Mouse (Mus musculus) MEL (cell line): ENCODE data around the gene Mrpl57.
"Not testable (repeated sequence)": the region's sequence is repeated elsewhere in the genome, so short reads cannot be mapped to it uniquely, and the experiment has no call there.

ENCODE experiments used
- CHD1 ChIP-seq: IDR thresholded peaks from 2 replicates; pipeline ENCODE4 v1.6.1; 2012; ENCODE audit warnings: low read depth, mild to moderate bottlenecking, inconsistent platforms, low read length, improper control_type of control experiment
- CTCF ChIP-seq, 3 experiments: IDR thresholded peaks in 2 of 3; conservative IDR thresholded peaks in 1 of 3; 2 replicates each; pipeline ENCODE4 v1.5.1; 2011 to 2012; ENCODE audit warnings: low read length in 3 of 3, low read depth in 2 of 3, mild to moderate bottlenecking in 2 of 3, improper control_type of control experiment in 1 of 3, inconsistent platforms in 1 of 3, mixed read lengths in 1 of 3, moderate library complexity in 1 of 3; ENCODE audit not compliant: control insufficient read depth in 1 of 3, insufficient read depth in 1 of 3, poor library complexity in 1 of 3, severe bottlenecking in 1 of 3
- E2F4 ChIP-seq: IDR thresholded peaks from 2 replicates; pipeline ENCODE4 v1.6.1; 2011; ENCODE audit warnings: low read depth, low read length, improper control_type of control experiment, borderline replicate concordance
- ETS1 ChIP-seq: IDR thresholded peaks from 2 replicates; pipeline ENCODE4 v1.6.1; 2012; ENCODE audit warnings: low read depth, mild to moderate bottlenecking, inconsistent platforms, low read length, improper control_type of control experiment, moderate library complexity
- GATA1 ChIP-seq: IDR thresholded peaks from 2 replicates; pipeline ENCODE4 v1.6.1; 2011; ENCODE audit warnings: low read depth, low read length, improper control_type of control experiment
- JUND ChIP-seq: IDR thresholded peaks from 2 replicates; pipeline ENCODE4 v1.6.1; 2011; ENCODE audit warnings: low read depth, mild to moderate bottlenecking, improper control_type of control experiment, low read length
- MAFK ChIP-seq: IDR thresholded peaks from 2 replicates; pipeline ENCODE4 v1.6.1; 2011; ENCODE audit warnings: low read depth, mild to moderate bottlenecking, low read length, improper control_type of control experiment, borderline replicate concordance
- MYB ChIP-seq: IDR thresholded peaks from 2 replicates; pipeline ENCODE4 v1.6.1; 2011; ENCODE audit warnings: mild to moderate bottlenecking, low read depth, low read length, improper control_type of control experiment
- POLR2A ChIP-seq, 2 experiments: IDR thresholded peaks; 2 replicates each; pipeline ENCODE4 v1.6.1; 2011 to 2012; ENCODE audit warnings: low read length in 2 of 2, mild to moderate bottlenecking in 2 of 2, control low read depth in 1 of 2, improper control_type of control experiment in 1 of 2, low read depth in 1 of 2, moderate library complexity in 1 of 2; ENCODE audit not compliant: control insufficient read depth in 1 of 2, insufficient read depth in 1 of 2, poor library complexity in 1 of 2
- RAD21 ChIP-seq: IDR thresholded peaks from 2 replicates; pipeline ENCODE4 v1.6.1; 2011; ENCODE audit warnings: mild to moderate bottlenecking, low read depth, low read length, improper control_type of control experiment
- RCOR1 ChIP-seq: IDR thresholded peaks from 2 replicates; pipeline ENCODE4 v1.6.1; 2012; ENCODE audit warnings: low read depth, mild to moderate bottlenecking, inconsistent platforms, low read length, improper control_type of control experiment
- TAL1 ChIP-seq: IDR thresholded peaks from 2 replicates; pipeline ENCODE4 v1.6.1; 2012; ENCODE audit warnings: mild to moderate bottlenecking, inconsistent platforms, low read length, moderate library complexity, mixed read lengths
- USF1 ChIP-seq: IDR thresholded peaks from 2 replicates; pipeline ENCODE4 v1.6.1; 2014; ENCODE audit warnings: low read depth, mild to moderate bottlenecking, inconsistent platforms, low read length, improper control_type of control experiment, moderate library complexity
- ZNF384 ChIP-seq: IDR thresholded peaks from 2 replicates; pipeline ENCODE4 v1.6.1; 2012; ENCODE audit warnings: low read depth, mild to moderate bottlenecking, inconsistent platforms, low read length, improper control_type of control experiment

GRCm38 (mm10) chr14:57856037-57856436 lies 30.0 kb downstream of the Mrpl57 start:
- not testable (repeated sequence) for TF ChIP-seq E2F4; GATA1; JUND; POLR2A (IDR thresholded peaks at IDR 0.05; ENCODE audit: control insufficient read depth in 1 of 2, insufficient read depth in 1 of 2, low read depth in 1 of 2, low read length in 2 of 2, poor library complexity in 1 of 2); USF1; TAL1; ETS1; CHD1; RCOR1; MAFK; RAD21; ZNF384; MYB
- peak in 1 of 3 experiments; percentile 9; a peak in 1 of 6 replicates for TF ChIP-seq CTCF (IDR thresholded peaks at IDR 0.05 in 2 of 3, conservative IDR thresholded peaks at IDR 0.05 in 1 of 3; ENCODE audit: control insufficient read depth in 1 of 3, insufficient read depth in 1 of 3, low read depth in 2 of 3, low read length in 3 of 3, poor library complexity in 1 of 3, severe bottlenecking in 1 of 3)
